In genomic region chr5:51665241-51665640, GRCm38 (mm10) we compare ENCODE assay signal across 13 mouse cellular contexts.
"Had no signal": no experiment of that assay in that cellular context is flagged by ENCODE, and none has a peak within 500 bp of the region (broad histone marks: within the 10 kb centered on the region; RNA-seq: fewer than 3 reads in every experiment).

No protein-coding gene starts in this region.

- H3K4me2 ChIP-seq: limb, embryonic 12.5 days; liver, embryonic 13.5 days; midbrain, embryonic 12.5 days; neural tube, embryonic 13.5 days; stomach, embryonic 15.5 days had no signal

- H3K36me3 ChIP-seq: limb, embryonic 12.5 days; liver, embryonic 13.5 days; midbrain, embryonic 12.5 days; neural tube, embryonic 13.5 days; stomach, embryonic 15.5 days had no signal

- H3K9ac ChIP-seq: limb, embryonic 12.5 days; liver, embryonic 13.5 days; liver, postnatal 0 days; midbrain, embryonic 12.5 days; neural tube, embryonic 13.5 days; stomach, embryonic 15.5 days had no signal

- H3K4me3 ChIP-seq: layer of hippocampus, adult 2 months; limb, embryonic 12.5 days; liver, embryonic 13.5 days; midbrain, embryonic 12.5 days; neural tube, embryonic 13.5 days; stomach, embryonic 15.5 days had no signal

- H3K9me3 ChIP-seq: limb, embryonic 12.5 days; liver, embryonic 13.5 days; midbrain, embryonic 12.5 days; neural tube, embryonic 13.5 days; stomach, embryonic 15.5 days had no signal

- H3K27ac ChIP-seq: layer of hippocampus, adult 2 months; limb, embryonic 12.5 days; liver, embryonic 13.5 days; midbrain, embryonic 12.5 days; neural tube, embryonic 13.5 days; stomach, embryonic 15.5 days had no signal

- DNase-seq: kidney, postnatal 10 days; kidney, postnatal 4 days; liver; liver, embryonic 13.5 days; liver, postnatal 0 days; spleen, adult 18-20 months; thymus, postnatal 4 days had no signal

- H3K27me3 ChIP-seq: limb, embryonic 12.5 days; liver, embryonic 13.5 days; midbrain, embryonic 12.5 days; neural tube, embryonic 13.5 days; stomach, embryonic 15.5 days had no signal

- ATAC-seq: liver, postnatal 0 days; midbrain, embryonic 16.5 days had no signal

- H3K4me1 ChIP-seq: limb, embryonic 12.5 days; liver, embryonic 13.5 days; midbrain, embryonic 12.5 days; neural tube, embryonic 13.5 days; stomach, embryonic 15.5 days had no signal
